16 mouse cellular contexts compared by ENCODE assay signal in genomic region chr11:95472942-95473341, GRCm38 (mm10). TPM values are rescaled to one million over a fixed set of nuclear protein-coding genes. Genes with fewer than 3 reads are reported as not detected.
"Had no signal": no experiment of that assay in that cellular context is flagged by ENCODE, and none has a peak within 500 bp of the region (broad histone marks: within the 10 kb centered on the region; RNA-seq: fewer than 3 reads in every experiment).

No protein-coding gene starts in this region.

- ATAC-seq: liver, postnatal 0 days; midbrain, embryonic 16.5 days had no signal

- H3K9me3 ChIP-seq: limb, embryonic 12.5 days; liver, embryonic 13.5 days; lung, embryonic 15.5 days; megakaryocyte, embryonic 14.5 days; midbrain, embryonic 12.5 days had no signal

- H3K4me3 ChIP-seq: layer of hippocampus, adult 2 months; limb, embryonic 12.5 days; liver, embryonic 13.5 days; lung, embryonic 15.5 days; megakaryocyte, embryonic 14.5 days; midbrain, embryonic 12.5 days had no signal

- H3K4me2 ChIP-seq: limb, embryonic 12.5 days; liver, embryonic 13.5 days; lung, embryonic 15.5 days; midbrain, embryonic 12.5 days had no signal

- H3K27me3 ChIP-seq: limb, embryonic 12.5 days; liver, embryonic 13.5 days; lung, embryonic 15.5 days; megakaryocyte, embryonic 14.5 days; midbrain, embryonic 12.5 days had no signal

- H3K27ac ChIP-seq: layer of hippocampus, adult 2 months; limb, embryonic 12.5 days; liver, embryonic 13.5 days; lung, embryonic 15.5 days; macrophage; midbrain, embryonic 12.5 days had no signal

- H3K4me1 ChIP-seq: limb, embryonic 12.5 days; liver, embryonic 13.5 days; lung, embryonic 15.5 days; midbrain, embryonic 12.5 days had no signal

- DNase-seq: kidney, postnatal 10 days; kidney, postnatal 4 days; liver; liver, embryonic 13.5 days; liver, postnatal 0 days; lung, postnatal 14 days; right cerebral cortex, postnatal 14 days; thymus, postnatal 4 days had no signal

- H3K9ac ChIP-seq: limb, embryonic 12.5 days; liver, embryonic 13.5 days; liver, postnatal 0 days; lung, embryonic 15.5 days; midbrain, embryonic 12.5 days had no signal

RNA-seq across cellular contexts. Expression of gene Nxph3, which starts 41.4 kb away (rescaled TPM):
- polyA plus RNA-seq: liver, postnatal 0 days; macrophage; thymus, postnatal 0 days had no signal
